ENCODE assay signal across 15 mouse cellular contexts in genomic region chr13:44235236-44235635, GRCm38 (mm10).
A peak's percentile ranks its signal among the peaks of the same experiment; 100 is the strongest.
DNase-seq lines count a peak whose midpoint lies in the region; TF ChIP-seq lines count a peak whose summit lies in the region.
"Had no signal": no experiment of that assay in that cellular context is flagged by ENCODE, and none has a peak within 500 bp of the region (broad histone marks: within the 10 kb centered on the region; RNA-seq: fewer than 3 reads in every experiment).

No protein-coding gene starts in this region.

- intact Hi-C loops in gastrocnemius, adult 2 months (cut with DNase I) = no loop called here
- intact Hi-C loops in gastrocnemius, postnatal 14 days (cut with DNase I; ENCODE audit: low total_unique reads) = loop anchor here (10.0 kb wide), 1 partner anchor 60 kb away; no protein-coding TSS in a partner anchor
- intact Hi-C loops in left cerebral cortex, postnatal 4 days (cut with DNase I) = loop anchor here (10.0 kb wide), 1 partner anchor 500 kb away; no protein-coding TSS in a partner anchor

- H3K27ac ChIP-seq in gastrocnemius, adult 2 months = peak overlapping the region; percentile 62
- H3K27ac ChIP-seq: embryonic facial prominence, embryonic 13.5 days; forebrain, embryonic 12.5 days; heart, embryonic 13.5 days; hindbrain, embryonic 12.5 days had no signal

- no peak for TF ChIP-seq CTCF in gastrocnemius, adult 2 months (IDR thresholded peaks at IDR 0.05)

- no peak for DNase-seq in gastrocnemius, adult 2 months
- DNase-seq in gastrocnemius, postnatal 14 days = no peak
- DNase-seq in left cerebral cortex, adult 9 months (ENCODE audit: low spot score in 2 of 2) = peak; percentile 42 to 53
- no peak for DNase-seq in left cerebral cortex, postnatal 4 days
- peak; percentile 37 for DNase-seq in thymus, postnatal 14 days
- DNase-seq in thymus, adult 18-20 months = no peak
- peak; percentile 80 for DNase-seq in telencephalon, adult 2 months (ENCODE audit: low read depth, low spot score)
- DNase-seq in layer of hippocampus, adult 11-12 months (ENCODE audit: low spot score) = no peak
- DNase-seq: cerebellum, adult 18-20 months; cerebellum, adult 9-11 months; cerebellum, postnatal 36 days had no signal

- H3K4me3 ChIP-seq in gastrocnemius, adult 2 months = no peak overlapping the region
- H3K4me3 ChIP-seq: embryonic facial prominence, embryonic 13.5 days; forebrain, embryonic 12.5 days; heart, embryonic 13.5 days; hindbrain, embryonic 12.5 days had no signal

Comparison
In these comparisons a context has a peak if more than half of its experiments do, and no peak if none do; other contexts are left out.
1. DNase-seq: peak in left cerebral cortex, adult 9 months (2 of 2), thymus, postnatal 14 days (single experiment) and telencephalon, adult 2 months (single experiment); none in gastrocnemius, adult 2 months (single experiment), gastrocnemius, postnatal 14 days (single experiment), left cerebral cortex, postnatal 4 days (single experiment), thymus, adult 18-20 months (0 of 2) and layer of hippocampus, adult 11-12 months (single experiment).